Mouse (Mus musculus): ENCODE data around the gene Atf6.

- no peak for TF ChIP-seq CHD2 (IDR thresholded peaks at IDR 0.05; ENCODE audit: low read depth, low read length)
- TF ChIP-seq ZNF384 (IDR thresholded peaks at IDR 0.05; ENCODE audit: low read depth, low read length), result no peak
- TF ChIP-seq ZC3H11A (IDR thresholded peaks at IDR 0.05; ENCODE audit: borderline replicate concordance, low read depth, low read length), result no peak
- no peak for TF ChIP-seq HCFC1 (IDR thresholded peaks at IDR 0.05; ENCODE audit: borderline replicate concordance, insufficient read depth, low read length)
- no peak for TF ChIP-seq MAFK (IDR thresholded peaks at IDR 0.05; ENCODE audit: insufficient read depth, low read depth, low read length)
Observed at GRCm38 (mm10) chr1:170907456-170908191, 40.1 kb upstream of the Atf6 start.
